Mouse (Mus musculus) left cerebral cortex, adult 9 months (tissue): ENCODE results near the gene Naa50.

ENCODE experiments used
- DNase-seq, 2 experiments: peaks; one replicate each; pipeline ENCODE4 v3.0.0; 2022; ENCODE audit warnings: low spot score in 2 of 2

The Naa50 gene

DNA sequence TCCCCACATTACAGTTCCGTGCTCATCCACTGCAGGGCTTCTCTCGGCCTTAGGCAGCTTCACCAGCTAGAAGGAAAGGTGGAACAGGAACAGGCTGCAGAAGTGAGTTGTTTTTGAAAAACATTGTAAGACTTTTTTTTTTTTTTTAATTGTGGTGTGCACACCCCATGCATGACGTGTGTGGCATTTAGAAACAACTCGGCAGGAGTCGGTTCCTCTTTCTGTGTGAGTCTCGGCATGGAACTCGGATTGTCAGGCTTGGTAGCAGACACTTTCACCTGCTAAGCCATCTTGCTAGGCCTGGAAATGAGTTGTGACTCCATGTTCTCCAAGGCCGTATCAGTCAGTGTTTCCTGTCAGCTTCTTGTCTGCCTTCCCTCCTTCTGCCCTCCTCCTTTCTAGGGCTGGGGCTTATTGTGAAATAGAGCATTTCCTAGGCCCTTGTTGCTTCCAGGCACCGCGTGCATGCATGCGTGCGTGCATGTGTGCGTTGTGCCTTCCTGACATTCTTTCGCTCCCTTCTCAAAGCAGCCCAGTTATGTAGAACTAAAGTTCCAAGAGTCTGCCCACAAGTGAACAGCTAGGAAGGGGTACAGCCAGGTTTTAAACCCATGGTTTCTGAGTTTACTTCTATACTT, 59.6 kb downstream of the Naa50 start:
- no peak for DNase-seq

DNA sequence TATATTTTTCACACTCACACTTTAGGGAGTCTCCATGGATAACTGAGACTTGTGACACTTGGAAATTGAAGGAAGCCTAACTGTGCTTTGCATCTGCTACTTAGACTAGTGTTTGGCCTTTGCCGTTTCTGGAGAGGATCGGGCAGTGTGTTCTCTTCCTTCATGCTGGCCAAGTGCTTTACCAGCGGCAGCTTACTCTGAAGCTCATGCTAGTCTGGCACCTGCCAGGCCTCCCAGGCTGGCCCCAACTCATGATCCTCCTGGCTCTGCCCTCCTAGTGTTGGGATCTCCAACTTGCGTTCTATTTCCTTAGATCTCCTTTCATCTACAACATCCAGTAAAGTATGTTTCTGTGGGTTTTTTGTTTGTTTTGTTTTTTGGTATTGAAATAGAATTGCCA, 60.5 kb downstream of the Naa50 start:
- DNase-seq, result no peak

DNA sequence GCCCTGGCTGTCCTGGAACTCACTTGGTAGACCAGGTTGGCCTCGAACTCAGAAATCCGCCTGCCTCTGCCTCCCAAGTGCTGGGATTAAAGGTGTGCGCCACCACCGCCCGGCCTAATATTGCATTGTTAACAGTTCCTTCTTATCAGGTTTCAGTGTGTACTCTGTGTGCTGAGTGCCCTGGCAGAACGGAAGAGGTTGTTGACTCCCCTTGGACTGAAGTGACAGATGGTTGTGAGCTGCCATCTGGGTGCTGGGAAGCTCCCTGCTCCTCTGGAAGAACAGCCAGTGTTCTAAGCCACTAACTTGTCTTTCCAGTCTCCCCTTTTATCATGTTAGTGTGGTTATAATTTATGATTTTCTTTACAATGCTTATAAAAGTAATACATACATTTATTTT, 64.7 kb downstream of the Naa50 start:
- DNase-seq, result no peak

DNA sequence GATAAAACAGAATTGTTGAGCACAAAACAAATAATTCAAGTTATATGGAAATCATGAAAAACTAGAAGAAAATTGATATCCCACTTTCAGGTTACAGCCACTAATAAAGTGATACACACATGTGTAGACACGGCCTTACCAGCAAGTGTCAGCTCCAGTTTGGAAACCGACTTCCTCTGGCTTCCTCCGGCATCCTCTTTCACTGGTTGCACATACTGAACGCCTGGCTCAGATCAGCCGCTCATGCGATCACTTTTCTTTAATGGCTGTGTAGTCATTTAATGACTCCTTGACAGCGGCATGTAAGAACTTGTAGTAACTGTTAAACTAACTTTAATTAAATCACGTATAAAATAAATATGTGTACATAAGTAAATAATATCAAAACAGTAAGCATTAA, 66.3 kb downstream of the Naa50 start:
- DNase-seq, result no peak

DNA sequence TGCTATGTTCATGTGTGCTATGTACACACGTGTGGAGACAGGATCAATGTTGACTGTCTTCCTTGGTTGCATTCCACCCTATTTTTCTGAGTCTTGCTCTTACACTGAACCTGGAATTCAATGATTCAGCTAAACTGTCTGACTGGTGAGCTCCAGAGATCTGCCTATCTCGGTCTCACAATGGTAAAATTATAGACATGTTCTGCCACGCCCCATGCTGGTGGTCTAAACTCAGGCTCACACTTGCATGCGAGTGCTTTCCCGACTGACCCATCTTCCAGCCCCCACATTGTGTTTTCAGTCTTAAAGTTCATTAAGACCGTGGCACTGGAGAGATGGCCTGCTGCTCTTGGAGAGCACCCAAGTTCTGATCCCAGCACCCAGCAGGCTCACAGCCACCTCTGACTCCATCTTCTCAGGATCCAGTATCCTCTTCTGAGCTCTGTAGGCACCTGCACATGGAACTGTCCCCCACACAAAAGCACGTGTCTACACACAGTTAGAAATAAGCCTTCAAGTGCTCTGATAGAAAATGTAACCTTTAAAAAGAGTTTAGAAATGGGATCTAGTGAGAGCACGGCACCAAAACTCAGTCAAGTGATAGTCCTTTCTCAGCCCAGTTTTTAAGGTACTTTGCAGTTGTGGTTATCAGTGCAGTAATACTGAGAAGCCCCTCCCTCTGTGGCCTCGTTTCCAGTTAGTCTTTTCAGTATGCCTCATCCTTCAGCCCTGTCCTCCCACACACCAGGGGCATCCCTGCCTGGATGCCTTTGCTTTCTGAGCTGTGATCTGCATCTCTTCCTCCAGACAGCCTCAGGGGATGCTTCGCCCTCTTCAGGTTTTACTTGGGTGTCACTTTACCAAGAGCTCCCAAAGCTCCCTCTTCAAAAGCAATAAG, 70.8 kb downstream of the Naa50 start:
- no peak for DNase-seq

DNA sequence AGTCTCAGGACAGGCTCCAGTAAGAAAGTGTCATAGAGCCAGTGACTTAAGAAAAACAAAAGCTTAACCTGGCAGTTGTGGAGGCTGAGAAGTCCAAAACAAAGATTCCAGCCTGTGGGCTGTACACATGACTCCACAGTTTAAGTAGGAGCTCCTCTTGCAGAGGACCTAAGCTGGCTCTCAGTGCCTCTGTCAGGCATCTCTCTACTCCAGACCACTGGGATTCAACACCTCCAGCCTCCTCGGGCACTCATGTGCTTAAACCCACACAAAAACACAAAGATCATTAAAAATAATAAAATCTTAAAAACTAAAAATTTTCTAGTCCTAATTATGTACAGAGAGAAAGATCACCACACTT, 71.4 kb downstream of the Naa50 start:
- DNase-seq, result no peak

DNA sequence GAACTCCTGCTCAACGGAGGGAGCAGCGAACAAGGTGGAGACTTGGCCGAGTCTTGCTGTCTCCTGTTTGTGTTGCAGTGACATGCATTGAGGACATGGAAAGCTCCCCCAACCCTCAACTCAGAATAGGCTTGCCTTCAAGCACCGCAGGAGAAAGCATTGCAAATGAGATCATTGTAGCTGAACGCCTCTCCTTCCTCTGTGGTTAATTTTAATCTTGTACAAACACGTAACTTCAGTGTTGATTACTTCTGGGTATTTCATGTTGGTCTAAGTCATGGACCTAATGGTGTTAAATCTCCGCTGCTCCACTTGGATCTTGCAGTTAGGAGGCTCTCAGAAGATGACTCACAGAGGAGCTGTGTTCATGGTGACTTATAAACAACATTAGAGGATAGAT, 73.1 kb downstream of the Naa50 start:
- no peak for DNase-seq
